ENCODE assay signal across 28 mouse cellular contexts in genomic region chr14:77362662-77363061, GRCm38 (mm10).
DNase-seq lines count a peak whose midpoint lies in the region; ATAC-seq and TF ChIP-seq lines count a peak whose summit lies in the region.
"Had no signal": no experiment of that assay in that cellular context is flagged by ENCODE, and none has a peak within 500 bp of the region (broad histone marks: within the 10 kb centered on the region; RNA-seq: fewer than 3 reads in every experiment).

No protein-coding gene starts in this region.

- WGBS in limb, embryonic 11.5 days, result 77% methylated on average over 4 of the region's 4 CpGs
- WGBS in limb, embryonic 10.5 days, result 85% methylated on average over 4 of the region's 4 CpGs
- WGBS in neural tube, embryonic 15.5 days, result 88% methylated on average over 4 of the region's 4 CpGs
- WGBS in limb, embryonic 14.5 days, result 71% methylated on average over 4 of the region's 4 CpGs
- WGBS in intestine, postnatal 0 days, result 70% methylated on average over 4 of the region's 4 CpGs
- 75% methylated on average over 4 of the region's 4 CpGs for WGBS in heart, embryonic 10.5 days

- peak; percentile 21 for DNase-seq in limb, embryonic 11.5 days (ENCODE audit: low spot score)
- no peak for DNase-seq in limb, embryonic 10.5 days (ENCODE audit: low spot score)
- DNase-seq in neural tube, embryonic 10.5 days (ENCODE audit: extremely low spot score, low spot score), result peak; percentile 8
- peak; percentile 16 for DNase-seq in limb, embryonic 14.5 days (ENCODE audit: low spot score)
- no peak for DNase-seq in heart, embryonic 10.5 days (ENCODE audit: low spot score)
- DNase-seq: adrenal gland, postnatal 10 days; adrenal gland, postnatal 36 days; B cell, adult 2 months; cerebellum, adult 18-20 months; cerebellum, adult 9-10 months; cerebellum, postnatal 14 days; gastrocnemius, adult 2 months; gastrocnemius, postnatal 14 days; heart, adult 11 months; heart, postnatal 10 days; heart, postnatal 36 days had no signal

- no peak for TF ChIP-seq POLR2A in limb, embryonic 14.5 days (IDR thresholded peaks at IDR 0.05; ENCODE audit: borderline replicate concordance, extremely low read depth, insufficient read depth, insufficient read length)

- ATAC-seq in limb, embryonic 11.5 days (ENCODE audit: insufficient number of reproducible peaks, low FRiP score, low TSS enrichment, low read depth), result no peak
- ATAC-seq in neural tube, embryonic 15.5 days (ENCODE audit: low FRiP score), result no peak
- ATAC-seq in limb, embryonic 14.5 days (ENCODE audit: low FRiP score, low read depth), result no peak
- no peak for ATAC-seq in intestine, postnatal 0 days
- ATAC-seq: forebrain, embryonic 13.5 days; forebrain, embryonic 16.5 days; hindbrain, embryonic 16.5 days had no signal

- H3K4me2 ChIP-seq in limb, embryonic 11.5 days (ENCODE audit: low read depth, severe bottlenecking), result no peak overlapping the region
- no peak overlapping the region for H3K4me2 ChIP-seq in neural tube, embryonic 15.5 days
- no peak overlapping the region for H3K4me2 ChIP-seq in limb, embryonic 14.5 days (replicated peaks; ENCODE audit: low read depth, low read length, severe bottlenecking)
- H3K4me2 ChIP-seq in intestine, postnatal 0 days (replicated peaks; ENCODE audit: low read depth), result no peak overlapping the region
- H3K4me2 ChIP-seq: embryonic facial prominence, embryonic 13.5 days; forebrain, embryonic 13.5 days; heart, embryonic 12.5 days; heart, embryonic 15.5 days; hindbrain, embryonic 13.5 days had no signal

- H3K4me3 ChIP-seq in limb, embryonic 11.5 days (ENCODE audit: low read depth, low read length), result no peak overlapping the region
- no peak overlapping the region for H3K4me3 ChIP-seq in limb, embryonic 10.5 days
- H3K4me3 ChIP-seq in neural tube, embryonic 15.5 days (replicated peaks), result no peak overlapping the region
- H3K4me3 ChIP-seq in limb, embryonic 14.5 days (replicated peaks; ENCODE audit: low read length), result no peak overlapping the region
- no peak overlapping the region for H3K4me3 ChIP-seq in intestine, postnatal 0 days (ENCODE audit: low read depth, low read length)
- no peak overlapping the region for H3K4me3 ChIP-seq in heart, embryonic 10.5 days
- H3K4me3 ChIP-seq: embryonic facial prominence, embryonic 13.5 days; forebrain, embryonic 10.5 days; forebrain, embryonic 13.5 days; gastrocnemius, adult 2 months; heart, embryonic 12.5 days; heart, embryonic 15.5 days; hindbrain, embryonic 10.5 days; hindbrain, embryonic 13.5 days had no signal

- H3K9me3 ChIP-seq in limb, embryonic 11.5 days (ENCODE audit: control insufficient read depth, low read length), result no peaks in the 10 kb centered on the region
- no peaks in the 10 kb centered on the region for H3K9me3 ChIP-seq in limb, embryonic 10.5 days (replicated peaks)
- H3K9me3 ChIP-seq in neural tube, embryonic 15.5 days (replicated peaks), result no peaks in the 10 kb centered on the region
- no peaks in the 10 kb centered on the region for H3K9me3 ChIP-seq in limb, embryonic 14.5 days (ENCODE audit: control insufficient read depth, low read length)
- H3K9me3 ChIP-seq in intestine, postnatal 0 days (ENCODE audit: control insufficient read depth), result no peaks in the 10 kb centered on the region
- H3K9me3 ChIP-seq in heart, embryonic 10.5 days, result no peaks in the 10 kb centered on the region
- H3K9me3 ChIP-seq: embryonic facial prominence, embryonic 13.5 days; forebrain, embryonic 10.5 days; forebrain, embryonic 13.5 days; heart, embryonic 12.5 days; heart, embryonic 15.5 days; hindbrain, embryonic 10.5 days; hindbrain, embryonic 13.5 days had no signal

- TF ChIP-seq CTCF in intestine, postnatal 0 days (IDR thresholded peaks at IDR 0.05; ENCODE audit: low read depth), result no peak

- no peak overlapping the region for H3K27ac ChIP-seq in limb, embryonic 11.5 days (replicated peaks; ENCODE audit: low read depth, low read length)
- no peak overlapping the region for H3K27ac ChIP-seq in limb, embryonic 10.5 days
- no peak overlapping the region for H3K27ac ChIP-seq in neural tube, embryonic 15.5 days (replicated peaks)
- H3K27ac ChIP-seq in limb, embryonic 14.5 days (replicated peaks; ENCODE audit: low read depth, low read length), result no peak overlapping the region
- no peak overlapping the region for H3K27ac ChIP-seq in intestine, postnatal 0 days (ENCODE audit: low read depth, low read length)
- H3K27ac ChIP-seq in heart, embryonic 10.5 days, result no peak overlapping the region
- H3K27ac ChIP-seq: embryonic facial prominence, embryonic 13.5 days; forebrain, embryonic 10.5 days; forebrain, embryonic 13.5 days; gastrocnemius, adult 2 months; heart, embryonic 15.5 days; hindbrain, embryonic 10.5 days; hindbrain, embryonic 13.5 days had no signal

- no peaks in the 10 kb centered on the region for H3K27me3 ChIP-seq in limb, embryonic 11.5 days (ENCODE audit: control insufficient read depth, insufficient read depth, low read length)
- H3K27me3 ChIP-seq in limb, embryonic 10.5 days (ENCODE audit: low read depth, poor library complexity, severe bottlenecking), result no peaks in the 10 kb centered on the region
- H3K27me3 ChIP-seq in neural tube, embryonic 15.5 days (replicated peaks), result no peaks in the 10 kb centered on the region
- H3K27me3 ChIP-seq in limb, embryonic 14.5 days (ENCODE audit: control insufficient read depth, insufficient read depth, low read length), result no peaks in the 10 kb centered on the region
- H3K27me3 ChIP-seq in intestine, postnatal 0 days (replicated peaks; ENCODE audit: control insufficient read depth, insufficient read depth, low read length), result no peaks in the 10 kb centered on the region
- no peaks in the 10 kb centered on the region for H3K27me3 ChIP-seq in heart, embryonic 10.5 days (ENCODE audit: insufficient read depth, poor library complexity, severe bottlenecking)
- H3K27me3 ChIP-seq: CH12.LX; embryonic facial prominence, embryonic 13.5 days; forebrain, embryonic 13.5 days; heart, embryonic 12.5 days; heart, embryonic 15.5 days; hindbrain, embryonic 13.5 days had no signal

- H3K9ac ChIP-seq in limb, embryonic 11.5 days (ENCODE audit: low read length), result no peak overlapping the region
- no peak overlapping the region for H3K9ac ChIP-seq in neural tube, embryonic 15.5 days (replicated peaks)
- no peak overlapping the region for H3K9ac ChIP-seq in limb, embryonic 14.5 days (ENCODE audit: low read depth, low read length, severe bottlenecking)
- H3K9ac ChIP-seq in intestine, postnatal 0 days (ENCODE audit: low read depth, low read length), result no peak overlapping the region
- H3K9ac ChIP-seq: embryonic facial prominence, embryonic 13.5 days; forebrain, embryonic 13.5 days; heart, embryonic 12.5 days; heart, embryonic 15.5 days; hindbrain, embryonic 13.5 days had no signal

- no peaks in the 10 kb centered on the region for H3K4me1 ChIP-seq in limb, embryonic 11.5 days (ENCODE audit: control insufficient read depth, insufficient read depth, low read length)
- no peaks in the 10 kb centered on the region for H3K4me1 ChIP-seq in limb, embryonic 10.5 days
- no peaks in the 10 kb centered on the region for H3K4me1 ChIP-seq in neural tube, embryonic 15.5 days
- H3K4me1 ChIP-seq in limb, embryonic 14.5 days (ENCODE audit: control insufficient read depth, insufficient read depth, low read length), result no peaks in the 10 kb centered on the region
- no peaks in the 10 kb centered on the region for H3K4me1 ChIP-seq in intestine, postnatal 0 days (replicated peaks; ENCODE audit: control insufficient read depth, insufficient read depth, low read length)
- H3K4me1 ChIP-seq in heart, embryonic 10.5 days, result no peaks in the 10 kb centered on the region
- H3K4me1 ChIP-seq: embryonic facial prominence, embryonic 13.5 days; forebrain, embryonic 10.5 days; forebrain, embryonic 13.5 days; heart, embryonic 12.5 days; heart, embryonic 15.5 days; hindbrain, embryonic 10.5 days had no signal

- H3K36me3 ChIP-seq in limb, embryonic 11.5 days (ENCODE audit: control insufficient read depth, insufficient read depth, low read length), result no peaks in the 10 kb centered on the region
- no peaks in the 10 kb centered on the region for H3K36me3 ChIP-seq in limb, embryonic 10.5 days
- H3K36me3 ChIP-seq in neural tube, embryonic 15.5 days, result no peaks in the 10 kb centered on the region
- no peaks in the 10 kb centered on the region for H3K36me3 ChIP-seq in limb, embryonic 14.5 days (ENCODE audit: control insufficient read depth, insufficient read depth, low read length)
- no peaks in the 10 kb centered on the region for H3K36me3 ChIP-seq in intestine, postnatal 0 days (ENCODE audit: control insufficient read depth, insufficient read depth)
- H3K36me3 ChIP-seq in heart, embryonic 10.5 days, result no peaks in the 10 kb centered on the region
- H3K36me3 ChIP-seq: embryonic facial prominence, embryonic 13.5 days; forebrain, embryonic 10.5 days; heart, embryonic 12.5 days; heart, embryonic 15.5 days; hindbrain, embryonic 10.5 days; hindbrain, embryonic 13.5 days had no signal

Comparison
In these comparisons a context has a peak if more than half of its experiments do, and no peak if none do; other contexts are left out.
1. DNase-seq: peak in limb, embryonic 11.5 days (single experiment), neural tube, embryonic 10.5 days (single experiment) and limb, embryonic 14.5 days (single experiment); none in limb, embryonic 10.5 days (single experiment) and heart, embryonic 10.5 days (single experiment).